Mouse (Mus musculus): ENCODE measurements at regions not wholly inside any gene's neighbourhood (a gene's known extent, or its start where the extent isn't known, plus 50 kb on each side); places are given as distances from the start of the nearest gene placed in this dataset.

- Histone ChIP-seq H3K27ac (ENCODE audit: low read length) (no peak overlapping the region), H3K9ac (replicated peaks; ENCODE audit: low read depth, low read length) (no peak overlapping the region), H3K27me3 (replicated peaks; ENCODE audit: control insufficient read depth, insufficient read depth, low read length) (no peaks in the 10 kb centered on the region), H3K4me2 (ENCODE audit: low read length) (no peak overlapping the region), H3K9me3 (ENCODE audit: control insufficient read depth, low read length) (no peaks in the 10 kb centered on the region), H3K4me3 (replicated peaks; ENCODE audit: low read length) (no peak overlapping the region), H3K4me1 (replicated peaks; ENCODE audit: control insufficient read depth, insufficient read depth, low read length) (no peaks in the 10 kb centered on the region), H3K36me3 (ENCODE audit: control insufficient read depth, insufficient read depth) (no peaks in the 10 kb centered on the region)
- 69% methylated on average over 1 of the region's 1 CpGs for WGBS
- ATAC-seq: no peak
Measured at GRCm38 (mm10) chrX:142456022-142456421, 65.7 kb upstream of the Acsl4 start.

GRCm38 (mm10) chrX:142464174-142464573 is 73.8 kb upstream of the Acsl4 start:
- ATAC-seq: no peak
- Histone ChIP-seq H3K4me2 (ENCODE audit: low read length) (no peak overlapping the region), H3K27me3 (replicated peaks; ENCODE audit: control insufficient read depth, insufficient read depth, low read length) (no peaks in the 10 kb centered on the region), H3K9me3 (ENCODE audit: control insufficient read depth, low read length) (no peaks in the 10 kb centered on the region), H3K4me1 (replicated peaks; ENCODE audit: control insufficient read depth, insufficient read depth, low read length) (no peaks in the 10 kb centered on the region), H3K36me3 (ENCODE audit: control insufficient read depth, insufficient read depth) (no peaks in the 10 kb centered on the region), H3K4me3 (replicated peaks; ENCODE audit: low read length) (no peak overlapping the region), H3K27ac (ENCODE audit: low read length) (no peak overlapping the region), H3K9ac (replicated peaks; ENCODE audit: low read depth, low read length) (no peak overlapping the region)
- WGBS: 73% methylated on average over 2 of the region's 2 CpGs

GRCm38 (mm10) chrX:142464756-142465155 is 74.4 kb upstream of the Acsl4 start:
- no peak for ATAC-seq
- Histone ChIP-seq H3K4me3 (replicated peaks; ENCODE audit: low read length) (no peak overlapping the region), H3K9ac (replicated peaks; ENCODE audit: low read depth, low read length) (no peak overlapping the region), H3K27me3 (replicated peaks; ENCODE audit: control insufficient read depth, insufficient read depth, low read length) (no peaks in the 10 kb centered on the region), H3K4me2 (ENCODE audit: low read length) (no peak overlapping the region), H3K36me3 (ENCODE audit: control insufficient read depth, insufficient read depth) (no peaks in the 10 kb centered on the region), H3K9me3 (ENCODE audit: control insufficient read depth, low read length) (no peaks in the 10 kb centered on the region), H3K4me1 (replicated peaks; ENCODE audit: control insufficient read depth, insufficient read depth, low read length) (no peaks in the 10 kb centered on the region), H3K27ac (ENCODE audit: low read length) (no peak overlapping the region)
- 74% methylated on average over 6 of the region's 6 CpGs for WGBS

GRCm38 (mm10) chrX:142467850-142468256 is 77.5 kb upstream of the Acsl4 start:
- Histone ChIP-seq H3K27ac (ENCODE audit: low read length) (no peak overlapping the region), H3K4me1 (replicated peaks; ENCODE audit: control insufficient read depth, insufficient read depth, low read length) (no peaks in the 10 kb centered on the region), H3K36me3 (ENCODE audit: control insufficient read depth, insufficient read depth) (no peaks in the 10 kb centered on the region), H3K4me2 (ENCODE audit: low read length) (no peak overlapping the region), H3K4me3 (replicated peaks; ENCODE audit: low read length) (no peak overlapping the region), H3K9ac (replicated peaks; ENCODE audit: low read depth, low read length) (no peak overlapping the region), H3K27me3 (replicated peaks; ENCODE audit: control insufficient read depth, insufficient read depth, low read length) (no peaks in the 10 kb centered on the region), H3K9me3 (ENCODE audit: control insufficient read depth, low read length) (no peaks in the 10 kb centered on the region)
- no peak for ATAC-seq
- 30% methylated on average over 5 of the region's 5 CpGs for WGBS

GRCm38 (mm10) chrX:142468388-142468787 is 78.1 kb upstream of the Acsl4 start:
- Histone ChIP-seq H3K4me3 (replicated peaks; ENCODE audit: low read length) (no peak overlapping the region), H3K4me2 (ENCODE audit: low read length) (no peak overlapping the region), H3K36me3 (ENCODE audit: control insufficient read depth, insufficient read depth) (no peaks in the 10 kb centered on the region), H3K27ac (ENCODE audit: low read length) (no peak overlapping the region), H3K9me3 (ENCODE audit: control insufficient read depth, low read length) (no peaks in the 10 kb centered on the region), H3K9ac (replicated peaks; ENCODE audit: low read depth, low read length) (no peak overlapping the region), H3K27me3 (replicated peaks; ENCODE audit: control insufficient read depth, insufficient read depth, low read length) (no peaks in the 10 kb centered on the region), H3K4me1 (replicated peaks; ENCODE audit: control insufficient read depth, insufficient read depth, low read length) (no peaks in the 10 kb centered on the region)
- ATAC-seq: no peak
- 39% methylated on average over 4 of the region's 4 CpGs for WGBS

- Histone ChIP-seq H3K27ac (ENCODE audit: low read length) (no peak overlapping the region), H3K4me1 (replicated peaks; ENCODE audit: control insufficient read depth, insufficient read depth, low read length) (no peaks in the 10 kb centered on the region), H3K4me2 (ENCODE audit: low read length) (no peak overlapping the region), H3K9me3 (ENCODE audit: control insufficient read depth, low read length) (no peaks in the 10 kb centered on the region), H3K36me3 (ENCODE audit: control insufficient read depth, insufficient read depth) (no peaks in the 10 kb centered on the region), H3K9ac (replicated peaks; ENCODE audit: low read depth, low read length) (no peak overlapping the region), H3K27me3 (replicated peaks; ENCODE audit: control insufficient read depth, insufficient read depth, low read length) (no peaks in the 10 kb centered on the region), H3K4me3 (replicated peaks; ENCODE audit: low read length) (no peak overlapping the region)
- no peak for ATAC-seq
- WGBS: 17% methylated on average over 7 of the region's 7 CpGs
Measured at GRCm38 (mm10) chrX:142469048-142469634, 78.8 kb upstream of the Acsl4 start.

- no peak overlapping the region for H3K9ac ChIP-seq (replicated peaks; ENCODE audit: low read depth, low read length)
- no peak overlapping the region for H3K4me2 ChIP-seq (ENCODE audit: low read length)
- H3K36me3 ChIP-seq (ENCODE audit: control insufficient read depth, insufficient read depth): no peaks in the 10 kb centered on the region
- H3K9me3 ChIP-seq (ENCODE audit: control insufficient read depth, low read length): no peaks in the 10 kb centered on the region
- H3K27ac ChIP-seq (ENCODE audit: low read length): no peak overlapping the region
- H3K4me1 ChIP-seq (replicated peaks; ENCODE audit: control insufficient read depth, insufficient read depth, low read length): no peaks in the 10 kb centered on the region
- ATAC-seq: no peak
- no peaks in the 10 kb centered on the region for H3K27me3 ChIP-seq (replicated peaks; ENCODE audit: control insufficient read depth, insufficient read depth, low read length)
- 85% methylated on average over 1 of the region's 1 CpGs for WGBS
- no peak overlapping the region for H3K4me3 ChIP-seq (replicated peaks; ENCODE audit: low read length)
Measured at GRCm38 (mm10) chrX:142470083-142470482, 79.7 kb upstream of the Acsl4 start.

- H3K27ac ChIP-seq (ENCODE audit: low read length): no peak overlapping the region
- no peak overlapping the region for H3K4me3 ChIP-seq (replicated peaks; ENCODE audit: low read length)
- H3K9me3 ChIP-seq (ENCODE audit: control insufficient read depth, low read length): no peaks in the 10 kb centered on the region
- H3K9ac ChIP-seq (replicated peaks; ENCODE audit: low read depth, low read length): no peak overlapping the region
- H3K4me1 ChIP-seq (replicated peaks; ENCODE audit: control insufficient read depth, insufficient read depth, low read length): no peaks in the 10 kb centered on the region
- no peaks in the 10 kb centered on the region for H3K27me3 ChIP-seq (replicated peaks; ENCODE audit: control insufficient read depth, insufficient read depth, low read length)
- ATAC-seq: no peak
- 78% methylated on average over 5 of the region's 5 CpGs for WGBS
- H3K36me3 ChIP-seq (ENCODE audit: control insufficient read depth, insufficient read depth): no peaks in the 10 kb centered on the region
- H3K4me2 ChIP-seq (ENCODE audit: low read length): no peak overlapping the region
Measured at GRCm38 (mm10) chrX:142481203-142481815, 91.0 kb upstream of the Acsl4 start.

GRCm38 (mm10) chrX:142488078-142488477 is 97.7 kb upstream of the Acsl4 start:
- Histone ChIP-seq H3K36me3 (ENCODE audit: control insufficient read depth, insufficient read depth) (no peaks in the 10 kb centered on the region), H3K4me1 (replicated peaks; ENCODE audit: control insufficient read depth, insufficient read depth, low read length) (no peaks in the 10 kb centered on the region), H3K9ac (replicated peaks; ENCODE audit: low read depth, low read length) (no peak overlapping the region), H3K9me3 (ENCODE audit: control insufficient read depth, low read length) (no peaks in the 10 kb centered on the region), H3K4me2 (ENCODE audit: low read length) (no peak overlapping the region), H3K4me3 (replicated peaks; ENCODE audit: low read length) (no peak overlapping the region), H3K27me3 (replicated peaks; ENCODE audit: control insufficient read depth, insufficient read depth, low read length) (no peaks in the 10 kb centered on the region; the same call in 1 of the 2 replicates), H3K27ac (ENCODE audit: low read length) (no peak overlapping the region)
- 92% methylated on average over 4 of the region's 4 CpGs for WGBS
- ATAC-seq: no peak

Data from forebrain, embryonic 16.5 days (tissue).